Mouse (Mus musculus): ENCODE data around the gene Bmpr2.

Gene Bmpr2

DNA sequence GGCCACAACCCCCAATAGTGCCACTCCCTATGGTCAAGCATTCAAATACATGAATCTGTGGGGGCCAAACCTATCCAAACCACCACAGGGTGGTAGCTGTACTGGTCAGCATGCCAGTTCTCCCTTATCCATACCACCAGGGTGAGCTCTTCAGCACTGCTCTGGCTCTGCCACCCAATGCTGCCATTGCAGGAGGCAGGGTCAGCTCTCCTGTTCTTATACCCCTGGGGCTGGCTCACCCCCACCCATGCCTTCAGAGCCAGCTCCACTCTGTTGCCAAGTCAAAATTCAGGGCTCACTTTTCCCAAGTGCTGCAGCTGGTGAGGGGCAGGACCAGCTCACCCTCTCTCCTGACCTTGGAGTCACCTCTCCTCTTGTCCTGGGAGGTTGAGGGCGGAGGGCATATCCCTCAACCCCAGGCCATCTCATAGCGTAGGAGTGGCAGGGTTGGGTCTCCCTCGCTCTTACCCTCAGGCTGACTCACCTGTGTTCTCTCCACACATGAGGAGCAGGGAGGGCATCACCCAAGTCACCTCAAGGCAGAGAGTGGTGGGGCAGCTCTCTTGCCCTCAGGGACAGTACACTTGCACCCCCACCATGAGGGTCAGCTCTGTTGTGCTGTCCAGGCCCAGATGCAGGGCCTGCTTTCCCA lies 162.9 kb downstream of the Bmpr2 start:
- DNase-seq (ENCODE audit: extremely low read depth, low read depth): no peak

GRCm38 (mm10) chr1:59927131-59927680 lies 164.0 kb downstream of the Bmpr2 start:
- no peak for DNase-seq (ENCODE audit: extremely low read depth, low read depth)
